Mouse (Mus musculus) gastrocnemius, postnatal 4 days (tissue): ENCODE measurements around the gene Mns1. TPM values are rescaled to one million over a fixed set of nuclear protein-coding genes. Genes with fewer than 3 reads are reported as not detected.
"Not testable (repeated sequence)": the region's sequence is repeated elsewhere in the genome, so short reads cannot be mapped to it uniquely, and the experiment has no call there.

Experiments
- DNase-seq, 2 experiments: peaks; one replicate each; pipeline ENCODE4 v3.0.0; 2021 to 2022; ENCODE audit warnings: low spot score in 2 of 2, mixed read lengths in 2 of 2
- long read RNA-seq, 2 experiments: library from polyadenylated mRNA; stranded (forward); transcript quantifications; one replicate each; pipeline ENCODE4 v2.0.0; 2021
- total RNA-seq, 2 experiments: library from RNA; stranded (reverse); gene quantifications; 2 replicates each; pipeline ENCODE4 v1.2.3; 2021

Gene Mns1
- 1 to 10 TPM; 2.2 to 2.9 TPM for total RNA-seq
- long read RNA-seq, experiment 1, full-length matches to known transcripts, result 4 of 6 reads
- long read RNA-seq, experiment 1, partial matches to known transcripts, result 0 of 6 reads
- long read RNA-seq, experiment 1, other reads (novel, unspliced or antisense), result 2 of 6 reads
- long read RNA-seq, experiment 2, full-length matches to known transcripts, result 6 of 7 reads
- long read RNA-seq, experiment 2, partial matches to known transcripts, result 1 of 7 reads
- long read RNA-seq, experiment 2, other reads (novel, unspliced or antisense), result 0 of 7 reads

- peak; percentile 82 to 92 for DNase-seq
Measured at GRCm38 (mm10) chr9:72437822-72438701, at the start of gene Mns1. TSS of gene Mns1 (plus strand) at chr9:72438011.

GRCm38 (mm10) chr9:72388934-72389333, 48.9 kb upstream of the Mns1 start:
- no peak for DNase-seq

GRCm38 (mm10) chr9:72389431-72390002, 48.3 kb upstream of the Mns1 start:
- DNase-seq, result no peak

- no peak for DNase-seq
Measured at GRCm38 (mm10) chr9:72390321-72391077, 47.3 kb upstream of the Mns1 start.

- no peak for DNase-seq
Measured at GRCm38 (mm10) chr9:72392686-72393085, 45.1 kb upstream of the Mns1 start.

- DNase-seq, result no peak
Measured at GRCm38 (mm10) chr9:72393238-72393637, 44.6 kb upstream of the Mns1 start.

GRCm38 (mm10) chr9:72393869-72394341, 43.9 kb upstream of the Mns1 start:
- DNase-seq, result no peak

GRCm38 (mm10) chr9:72400121-72400520, 37.7 kb upstream of the Mns1 start:
- no peak for DNase-seq

- not testable (repeated sequence) for DNase-seq
Measured at GRCm38 (mm10) chr9:72401769-72402168, 36.0 kb upstream of the Mns1 start.

GRCm38 (mm10) chr9:72403421-72403820, 34.4 kb upstream of the Mns1 start:
- no peak for DNase-seq

GRCm38 (mm10) chr9:72404446-72404845, 33.4 kb upstream of the Mns1 start:
- DNase-seq, result no peak

GRCm38 (mm10) chr9:72404934-72405333, 32.9 kb upstream of the Mns1 start:
- no peak for DNase-seq

- no peak for DNase-seq
Measured at GRCm38 (mm10) chr9:72405882-72406638, 31.8 kb upstream of the Mns1 start.

- peak; percentile 49 to 82 for DNase-seq
Measured at GRCm38 (mm10) chr9:72408131-72408586, 29.7 kb upstream of the Mns1 start.

- no peak for DNase-seq
Measured at GRCm38 (mm10) chr9:72409381-72410225, 28.2 kb upstream of the Mns1 start.

- DNase-seq, result no peak
Measured at GRCm38 (mm10) chr9:72411746-72412145, 26.1 kb upstream of the Mns1 start.

GRCm38 (mm10) chr9:72418443-72418842, 19.4 kb upstream of the Mns1 start:
- DNase-seq, result no peak

GRCm38 (mm10) chr9:72420490-72420889, 17.3 kb upstream of the Mns1 start:
- no peak for DNase-seq

- DNase-seq, result no peak
Measured at GRCm38 (mm10) chr9:72422284-72422683, 15.5 kb upstream of the Mns1 start.
